Mouse (Mus musculus): Measurements from ENCODE around the gene Ppp4c. TPM values are rescaled to one million over a fixed set of nuclear protein-coding genes. Genes with fewer than 3 reads are reported as not detected.
"Not testable (repeated sequence)": the region's sequence is repeated elsewhere in the genome, so short reads cannot be mapped to it uniquely, and the experiment has no call there.

Ppp4c gene
- total RNA-seq, 2 experiments from 2014 or later, result 131 to 160 TPM

DNA sequence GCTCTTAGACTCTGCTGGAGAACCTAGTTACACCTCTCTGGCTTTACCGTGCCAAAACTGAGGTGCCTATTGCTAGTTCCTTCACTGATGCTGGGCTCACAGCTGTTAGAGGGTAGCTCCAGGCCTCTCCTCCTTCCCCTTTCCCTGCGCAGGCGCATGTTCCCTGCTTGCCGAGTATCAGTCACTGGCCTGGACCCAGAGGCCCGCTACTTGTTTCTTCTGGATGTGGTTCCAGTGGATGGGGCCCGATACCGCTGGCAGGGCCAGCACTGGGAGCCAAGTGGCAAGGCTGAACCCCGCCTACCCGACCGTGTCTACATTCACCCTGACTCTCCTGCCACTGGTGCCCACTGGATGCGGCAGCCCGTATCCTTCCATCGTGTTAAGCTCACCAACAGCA lies 9.6 kb downstream of the Ppp4c start:
- no peak for ATAC-seq (replicated peaks; ENCODE audit: poor library complexity, severe bottlenecking)

- no peak for ATAC-seq (replicated peaks; ENCODE audit: poor library complexity, severe bottlenecking)
Measured at GRCm38 (mm10) chr7:126781661-126782370, 10.5 kb downstream of the Ppp4c start.

GRCm38 (mm10) chr7:126780971-126781635 lies 11.2 kb downstream of the Ppp4c start, which contains the start of gene Tbx6:
Tbx6 (plus strand) TSS chr7:126781483.
- ATAC-seq (replicated peaks; ENCODE audit: poor library complexity, severe bottlenecking), result no peak

DNA sequence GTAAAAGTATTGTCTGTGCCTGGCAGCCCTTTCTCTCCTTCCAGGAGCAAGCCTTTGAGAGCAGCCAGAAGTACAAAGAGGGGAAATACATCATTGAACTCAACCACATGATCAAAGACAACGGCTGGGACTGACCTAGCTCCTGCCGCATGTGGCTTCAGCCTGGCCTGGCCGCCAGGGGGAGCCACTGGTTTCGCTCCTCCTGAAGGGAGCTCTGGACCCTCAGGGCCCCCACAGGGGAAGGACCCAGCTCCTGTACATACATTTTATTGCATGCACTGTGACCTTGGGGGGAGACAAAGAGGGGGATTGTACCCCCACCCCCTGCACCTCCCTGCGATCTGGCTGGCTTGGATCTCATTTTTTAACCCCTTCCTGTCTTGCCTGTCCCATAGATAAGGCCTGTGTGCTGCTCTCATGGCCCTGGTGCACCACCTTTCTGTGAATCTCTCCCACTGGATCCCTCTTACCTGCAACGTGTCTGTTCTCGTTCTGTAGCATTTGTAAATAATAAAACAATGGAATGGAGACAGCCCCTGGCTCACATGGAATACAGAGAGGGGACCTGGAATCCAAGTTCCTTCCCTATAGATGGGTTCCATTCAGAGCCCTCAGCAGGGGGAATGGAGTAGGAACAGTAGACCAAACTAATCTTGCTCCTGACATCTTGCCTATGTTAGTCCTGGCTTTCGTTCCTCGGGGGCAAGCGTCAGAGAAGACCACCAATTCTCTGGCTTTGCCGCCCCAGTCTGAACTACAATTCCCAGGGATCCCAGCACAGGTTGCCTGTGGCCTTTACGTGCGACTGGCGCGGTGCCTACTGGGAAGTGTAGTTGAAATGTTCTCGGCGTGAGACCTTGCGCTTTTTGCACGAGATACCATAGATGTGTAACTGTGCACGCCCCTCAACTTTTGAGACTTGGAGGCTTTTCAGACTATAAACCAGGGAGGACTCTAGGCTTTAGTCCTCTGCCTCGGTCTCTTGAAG lies 12.0 kb downstream of the Ppp4c start:
- ATAC-seq (replicated peaks; ENCODE audit: poor library complexity, severe bottlenecking), result peak; percentile 60

- not testable (repeated sequence) for ATAC-seq (replicated peaks; ENCODE audit: poor library complexity, severe bottlenecking)
Measured at GRCm38 (mm10) chr7:126779101-126779500, 13.2 kb downstream of the Ppp4c start.

DNA sequence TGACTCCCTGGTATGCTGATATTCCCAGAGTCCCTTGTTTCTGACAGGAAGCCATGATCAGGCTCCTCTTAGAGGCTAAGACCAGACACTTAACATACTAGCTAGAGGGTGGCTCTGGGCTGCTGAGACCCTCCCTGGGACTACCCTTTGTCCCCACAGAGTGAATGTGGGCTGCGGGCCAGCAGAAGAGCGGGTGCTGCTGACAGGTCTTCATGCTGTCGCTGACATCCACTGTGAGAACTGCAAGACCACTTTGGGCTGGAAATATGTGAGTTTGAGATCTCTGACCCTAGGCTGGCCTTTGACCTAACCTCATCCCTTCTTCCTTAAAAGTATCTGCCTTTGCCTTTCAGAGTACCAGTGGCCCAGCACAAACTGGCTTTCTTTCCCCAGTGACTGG lies 14.1 kb downstream of the Ppp4c start:
- no peak for ATAC-seq (replicated peaks; ENCODE audit: poor library complexity, severe bottlenecking)

DNA sequence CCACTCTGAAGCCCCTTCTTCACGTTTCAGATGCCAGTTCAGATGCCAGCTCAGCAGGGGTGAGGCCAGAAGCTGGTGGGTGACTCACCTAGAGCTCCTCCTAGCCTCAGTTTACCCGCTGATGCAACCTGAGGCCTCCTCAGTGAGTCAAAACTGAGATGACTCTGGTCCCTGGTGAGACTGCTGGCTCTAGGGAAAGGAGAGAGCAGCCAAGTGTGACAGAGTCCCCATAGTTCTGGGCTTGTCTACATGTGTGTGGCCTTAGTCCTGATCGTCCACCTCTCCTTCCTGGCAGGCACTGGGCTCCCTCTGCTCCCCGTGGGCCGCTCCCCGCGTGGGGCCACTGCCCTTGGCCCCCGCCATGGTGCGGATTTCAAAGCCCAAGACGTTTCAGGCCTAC lies 14.8 kb downstream of the Ppp4c start:
- no peak for ATAC-seq (replicated peaks; ENCODE audit: poor library complexity, severe bottlenecking)

- peak; percentile 89 for ATAC-seq (replicated peaks; ENCODE audit: poor library complexity, severe bottlenecking)
Measured at GRCm38 (mm10) chr7:126776598-126777057, 15.7 kb downstream of the Ppp4c start, which contains the start of gene Ypel3. Ypel3 (plus strand) TSS chr7:126776955.

- ATAC-seq (replicated peaks; ENCODE audit: poor library complexity, severe bottlenecking), result no peak
Measured at GRCm38 (mm10) chr7:126775978-126776234, 16.4 kb downstream of the Ppp4c start.

DNA sequence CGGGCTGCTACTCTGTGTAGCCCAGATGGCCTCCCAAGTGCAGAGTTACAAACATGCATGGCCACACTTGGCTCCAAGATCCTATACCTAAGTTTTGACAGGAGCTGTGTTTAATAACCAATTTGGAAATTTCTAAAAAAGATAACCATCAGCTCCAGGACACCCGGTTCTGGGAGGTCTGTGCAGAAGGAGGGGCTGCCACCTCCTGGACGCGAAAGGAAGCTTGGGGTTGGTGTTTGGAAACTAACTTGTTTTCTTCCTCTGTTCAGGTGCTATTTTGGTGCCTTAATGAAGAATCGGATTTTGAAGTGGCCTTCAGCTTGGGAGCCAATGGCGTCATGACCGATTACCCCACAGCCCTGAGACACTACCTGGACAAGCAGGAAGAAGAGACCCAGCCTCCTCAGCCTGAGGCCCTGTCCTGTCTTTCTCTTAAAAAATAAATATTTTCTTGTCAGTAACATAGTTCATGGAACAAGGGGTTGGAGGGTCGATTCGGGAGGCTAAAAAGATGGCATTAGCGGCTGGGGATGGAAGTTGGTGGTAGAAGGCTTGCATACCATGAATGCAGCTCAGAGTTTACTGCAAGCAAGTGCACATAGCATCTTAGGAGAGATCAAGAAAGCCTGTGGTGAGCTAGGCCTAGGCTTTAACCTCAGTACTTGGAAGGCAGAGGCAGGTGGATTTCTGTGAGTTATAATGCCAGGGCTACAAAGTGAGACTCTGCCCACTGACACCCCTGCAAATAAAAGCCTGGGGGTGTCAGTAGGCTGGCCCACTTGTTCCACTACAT lies 16.9 kb downstream of the Ppp4c start:
- no peak for ATAC-seq (replicated peaks; ENCODE audit: poor library complexity, severe bottlenecking)

DNA sequence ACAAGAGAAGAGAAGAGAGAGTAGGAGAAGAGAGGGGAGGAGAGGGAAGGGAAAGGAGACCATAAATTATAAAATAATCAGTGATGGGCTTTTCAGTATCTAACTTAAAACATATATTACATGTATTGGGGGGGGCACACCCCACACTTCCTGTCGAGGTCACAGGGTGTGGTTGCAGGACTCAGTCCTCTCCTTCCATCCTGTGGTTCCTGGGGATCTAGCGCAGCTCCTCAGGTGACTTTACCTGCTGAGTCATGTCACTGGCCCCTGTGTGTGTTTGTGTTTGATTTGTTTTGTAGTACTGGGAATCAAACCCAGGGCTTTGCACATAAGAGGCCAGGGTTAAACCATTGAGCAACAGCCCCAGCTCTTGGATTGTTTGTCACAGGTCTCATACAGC lies 17.8 kb downstream of the Ppp4c start:
- no peak for ATAC-seq (replicated peaks; ENCODE audit: poor library complexity, severe bottlenecking)

DNA sequence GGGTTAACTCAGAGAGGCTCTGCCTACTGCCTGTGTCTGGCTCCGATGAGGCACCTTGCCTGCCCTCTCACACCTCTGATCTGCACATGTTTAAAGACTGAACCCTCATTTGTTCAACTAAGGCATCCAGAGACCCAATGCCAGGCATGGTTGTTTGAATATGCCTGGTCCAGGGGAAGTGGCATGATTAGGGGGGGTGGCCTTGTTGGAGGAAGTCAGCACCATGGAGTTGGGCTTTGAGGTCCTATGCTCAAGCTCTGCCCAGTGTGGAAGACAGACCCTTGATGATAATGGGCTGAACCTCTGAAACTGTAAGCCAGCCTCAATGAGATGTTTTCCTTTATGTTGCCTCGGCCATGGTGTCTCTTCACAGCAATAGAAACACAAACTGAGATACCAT lies 18.9 kb downstream of the Ppp4c start:
- no peak for ATAC-seq (replicated peaks; ENCODE audit: poor library complexity, severe bottlenecking)

- peak; percentile 94 for ATAC-seq (replicated peaks; ENCODE audit: poor library complexity, severe bottlenecking)
Measured at GRCm38 (mm10) chr7:126770784-126771183, 21.5 kb downstream of the Ppp4c start.

- no peak for ATAC-seq (replicated peaks; ENCODE audit: poor library complexity, severe bottlenecking)
Measured at GRCm38 (mm10) chr7:126767001-126767400, 25.3 kb downstream of the Ppp4c start.

DNA sequence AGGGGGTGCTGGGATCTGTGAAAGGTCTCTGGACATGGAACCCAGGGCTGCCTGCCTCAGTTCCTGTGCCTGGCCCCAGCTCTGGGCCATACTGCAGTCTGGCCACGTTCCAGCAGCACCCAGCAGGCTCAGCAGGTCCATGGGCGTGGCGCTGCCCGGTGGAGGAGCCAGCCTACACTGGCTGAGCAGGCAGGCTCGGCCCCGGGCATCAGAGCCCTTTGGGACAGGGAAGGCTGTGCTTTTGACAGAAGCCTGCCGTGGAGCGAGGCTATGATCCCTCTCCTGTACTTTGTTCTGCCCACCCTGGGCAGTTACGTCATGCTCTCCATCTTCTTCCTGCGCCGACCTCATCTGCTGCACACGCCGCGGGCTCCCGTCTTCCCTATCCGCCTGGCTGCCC lies 26.1 kb downstream of the Ppp4c start, which contains the start of gene Gdpd3:
Gene Gdpd3, plus strand, starts transcription at position 134 of the 400 bp plus-strand sequence.
- no peak for ATAC-seq (replicated peaks; ENCODE audit: poor library complexity, severe bottlenecking)

DNA sequence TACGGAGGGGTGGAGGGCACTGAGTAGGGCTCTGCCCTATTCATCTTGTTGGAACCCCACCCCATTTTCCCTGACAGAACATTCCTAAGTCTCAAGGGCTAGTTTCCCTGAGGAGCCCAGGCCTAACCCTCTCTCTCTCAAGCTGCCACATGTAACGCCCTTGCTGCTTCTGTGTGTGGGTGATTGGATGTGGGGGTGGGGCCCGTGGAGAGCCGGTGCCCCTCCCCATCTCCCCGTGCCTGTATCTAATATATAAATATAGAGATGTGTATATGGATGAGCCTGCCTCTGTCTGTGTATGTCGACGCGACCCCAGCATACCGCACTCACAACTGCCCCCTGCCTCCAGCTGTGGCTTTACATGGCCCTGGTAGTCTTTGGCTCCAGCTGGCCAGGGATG lies 26.8 kb downstream of the Ppp4c start:
- ATAC-seq (replicated peaks; ENCODE audit: poor library complexity, severe bottlenecking), result no peak

- no peak for ATAC-seq (replicated peaks; ENCODE audit: poor library complexity, severe bottlenecking)
Measured at GRCm38 (mm10) chr7:126762471-126763008, 29.8 kb downstream of the Ppp4c start.

- no peak for ATAC-seq (replicated peaks; ENCODE audit: poor library complexity, severe bottlenecking)
Measured at GRCm38 (mm10) chr7:126761529-126762067, 30.7 kb downstream of the Ppp4c start.

DNA sequence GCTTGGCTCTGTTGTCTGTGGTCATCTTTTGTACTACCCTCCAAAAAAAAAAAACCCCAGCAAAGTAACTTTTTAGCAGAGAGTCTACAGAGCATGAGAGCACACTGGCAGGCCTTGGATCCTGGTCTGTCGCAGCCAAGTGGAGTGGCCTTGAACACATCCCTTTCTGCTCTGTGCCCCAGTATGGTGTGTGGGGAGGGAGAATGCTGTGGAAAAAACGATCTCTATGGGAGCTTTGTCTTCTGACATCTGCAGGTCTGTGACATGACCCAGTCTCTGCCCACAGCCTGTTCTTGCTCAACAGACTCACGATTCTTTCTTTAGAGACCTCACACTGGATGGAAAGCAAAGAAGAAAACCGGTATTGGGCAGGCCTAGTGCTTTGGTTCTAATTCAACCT lies 31.3 kb downstream of the Ppp4c start:
- peak; percentile 43 for ATAC-seq (replicated peaks; ENCODE audit: poor library complexity, severe bottlenecking)
